Mouse (Mus musculus): ENCODE measurements at regions not wholly inside any gene's neighbourhood (a gene's known extent, or its start where the extent isn't known, plus 50 kb on each side); places are given as distances from the start of the nearest gene placed in this dataset.
A peak's percentile ranks its signal among the peaks of the same experiment; 100 is the strongest.

DNA sequence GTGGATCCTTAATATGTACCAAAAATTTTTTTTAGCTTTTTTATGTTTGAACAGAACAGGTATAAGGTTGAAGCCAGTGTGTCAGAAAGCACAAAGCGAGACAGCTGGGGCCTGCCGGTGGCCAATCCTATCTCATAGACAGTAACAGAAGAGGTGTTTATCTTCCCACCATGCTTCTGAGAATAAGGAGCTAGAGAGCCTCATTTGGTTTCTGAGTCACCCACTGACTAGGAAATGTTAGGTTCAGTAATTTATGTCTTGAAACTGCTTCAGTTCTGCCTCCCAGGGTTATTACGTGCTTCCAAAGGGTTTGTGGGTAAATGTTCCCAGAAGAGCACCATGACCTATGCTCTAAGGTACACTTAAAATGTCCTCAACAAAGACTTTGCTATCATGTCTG lies 96.3 kb upstream of the Topaz1 start:
- DNase-seq (ENCODE audit: low spot score in 2 of 2), result no peak

DNA sequence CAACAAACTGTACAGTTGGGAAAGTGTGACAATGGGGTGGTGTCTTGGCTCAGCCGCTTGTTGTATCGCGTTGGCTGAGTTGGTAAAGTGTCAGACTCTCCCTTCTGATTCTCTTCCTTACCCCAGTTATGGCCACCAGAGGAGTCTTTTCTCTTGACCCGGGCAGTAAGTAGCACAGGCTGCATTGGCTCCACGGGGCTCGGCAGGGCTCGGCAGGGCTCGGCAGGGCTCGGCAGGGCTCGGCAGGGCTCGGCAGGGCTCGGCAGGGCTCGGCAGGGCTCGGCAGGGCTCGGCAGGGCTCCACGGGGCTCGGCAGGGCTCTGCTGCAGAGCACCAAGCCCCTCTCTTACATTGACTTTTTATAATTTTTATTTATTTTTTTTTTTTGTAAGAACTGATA lies 91.6 kb upstream of the Topaz1 start:
- H3K27ac ChIP-seq, result peak overlapping the region; percentile 70
- no peak for TF ChIP-seq CTCF (conservative IDR thresholded peaks at IDR 0.05)
- H3K4me3 ChIP-seq, result peak overlapping the region; percentile 19; the same call in 1 of the 2 replicates
- peak in 1 of 2 experiments; percentile 30 for DNase-seq (ENCODE audit: low spot score in 2 of 2)

More for the DNA sequence above, 96.3 kb upstream of the Topaz1 start:
- H3K27ac ChIP-seq, result no peak overlapping the region
- TF ChIP-seq CTCF (conservative IDR thresholded peaks at IDR 0.05), result no peak
- no peak overlapping the region for H3K4me3 ChIP-seq

DNA sequence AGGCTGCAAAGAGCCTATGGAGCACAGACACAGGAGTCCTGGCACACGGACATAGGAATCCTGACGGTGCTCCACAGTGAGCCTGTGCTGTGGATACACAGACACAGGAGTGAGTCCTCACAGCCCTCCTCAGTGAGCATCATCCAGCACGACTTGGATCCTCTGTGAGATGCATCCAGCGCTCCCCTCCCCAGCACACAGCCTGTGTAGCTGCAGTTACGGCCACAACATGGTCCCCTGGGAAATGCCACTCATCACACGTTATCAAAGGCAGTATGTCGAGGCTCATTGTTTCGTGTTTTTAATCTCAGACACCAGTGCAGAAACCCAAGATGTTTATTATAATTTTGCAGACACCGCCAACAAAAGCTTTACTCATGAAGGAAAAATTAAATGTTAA lies 87.1 kb upstream of the Topaz1 start:
- peak in 1 of 2 experiments; percentile 26 for DNase-seq (ENCODE audit: low spot score in 2 of 2)
- peak overlapping the region; percentile 70 for H3K27ac ChIP-seq
- H3K4me3 ChIP-seq, result no peak overlapping the region
- TF ChIP-seq CTCF (conservative IDR thresholded peaks at IDR 0.05), result no peak

DNA sequence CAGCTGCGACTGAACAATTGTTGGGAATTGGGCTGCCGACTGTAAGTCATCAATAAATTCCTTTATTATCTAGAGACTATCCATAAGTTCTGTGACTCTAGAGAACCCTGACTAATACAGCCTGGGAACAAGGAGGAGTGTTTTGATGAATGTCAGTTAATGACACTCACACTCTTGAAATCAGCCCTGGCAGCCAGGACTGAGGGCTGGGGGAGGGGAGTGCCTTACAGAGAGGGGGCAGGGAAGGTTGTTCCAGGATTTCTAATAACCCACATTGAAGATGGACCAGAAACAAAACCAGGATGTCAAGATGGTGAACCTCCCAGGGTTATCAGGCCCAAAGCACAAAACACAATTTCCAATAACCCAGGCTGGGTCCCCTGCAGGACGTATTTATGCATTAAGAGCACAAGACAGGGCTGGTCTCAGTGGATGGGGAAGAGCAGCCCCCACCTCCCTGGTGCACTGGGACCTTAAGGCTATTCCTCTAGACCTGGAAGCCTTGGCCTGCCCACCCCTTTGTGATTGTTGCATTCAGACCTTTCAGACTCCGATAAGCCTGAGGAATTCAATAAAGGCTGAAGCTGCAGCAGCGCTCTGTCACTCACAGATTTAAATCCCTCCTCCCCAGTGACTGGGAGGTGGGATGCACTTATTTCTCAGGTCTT lies 80.0 kb upstream of the Topaz1 start:
- H3K27ac ChIP-seq, result peak overlapping the region; percentile 32; the same call in 1 of the 2 replicates

DNA sequence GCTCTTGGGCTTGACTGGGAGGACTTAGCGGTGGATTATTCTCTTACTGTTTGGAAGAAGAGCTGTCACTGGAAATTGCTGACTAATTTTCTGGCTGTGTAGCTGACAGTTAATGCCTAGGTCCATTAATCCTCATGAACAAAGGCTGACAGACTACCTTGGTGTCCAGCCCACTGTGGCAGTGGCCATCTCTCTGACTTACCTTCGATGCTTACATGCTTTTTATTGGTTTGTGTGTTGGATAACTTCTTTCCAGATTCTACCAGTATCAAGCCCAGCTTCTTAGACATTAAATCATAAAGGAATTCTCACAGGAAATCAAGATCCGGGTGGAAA lies 79.5 kb upstream of the Topaz1 start:
- no peak overlapping the region for H3K4me3 ChIP-seq
- H3K27ac ChIP-seq, result peak overlapping the region; percentile 32; the same call in 1 of the 2 replicates
- TF ChIP-seq CTCF (conservative IDR thresholded peaks at IDR 0.05), result no peak
- no peak for DNase-seq (ENCODE audit: low spot score in 2 of 2)

More for the DNA sequence above, 80.0 kb upstream of the Topaz1 start:
- no peak for DNase-seq (ENCODE audit: low spot score in 2 of 2)
- TF ChIP-seq CTCF (conservative IDR thresholded peaks at IDR 0.05), result no peak
- H3K4me3 ChIP-seq, result no peak overlapping the region

DNA sequence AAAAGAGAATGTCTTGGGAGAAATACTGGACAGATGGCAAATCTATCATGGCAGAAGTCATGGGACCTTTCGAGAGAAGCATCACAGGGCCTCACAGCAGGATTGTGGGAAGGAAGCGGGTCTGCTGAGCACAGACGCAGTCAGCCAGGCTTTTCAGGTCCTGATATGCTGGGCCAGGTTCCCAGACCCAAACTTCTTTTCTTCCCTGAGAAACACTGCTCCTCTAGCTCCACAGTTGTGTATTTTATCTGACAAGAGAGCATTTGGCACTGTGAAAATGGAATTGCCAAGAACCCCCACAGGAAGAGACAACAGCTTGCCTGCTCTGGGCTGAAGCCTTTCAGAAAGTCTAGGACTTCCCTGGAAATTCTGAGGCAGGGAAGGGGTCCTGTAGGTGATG lies 73.4 kb upstream of the Topaz1 start:
- no peak for TF ChIP-seq CTCF (conservative IDR thresholded peaks at IDR 0.05)
- Histone ChIP-seq H3K27ac (peak overlapping the region; percentile 77), H3K4me3 (no peak overlapping the region)
- peak in 1 of 2 experiments; percentile 27 for DNase-seq (ENCODE audit: low spot score in 2 of 2)

DNA sequence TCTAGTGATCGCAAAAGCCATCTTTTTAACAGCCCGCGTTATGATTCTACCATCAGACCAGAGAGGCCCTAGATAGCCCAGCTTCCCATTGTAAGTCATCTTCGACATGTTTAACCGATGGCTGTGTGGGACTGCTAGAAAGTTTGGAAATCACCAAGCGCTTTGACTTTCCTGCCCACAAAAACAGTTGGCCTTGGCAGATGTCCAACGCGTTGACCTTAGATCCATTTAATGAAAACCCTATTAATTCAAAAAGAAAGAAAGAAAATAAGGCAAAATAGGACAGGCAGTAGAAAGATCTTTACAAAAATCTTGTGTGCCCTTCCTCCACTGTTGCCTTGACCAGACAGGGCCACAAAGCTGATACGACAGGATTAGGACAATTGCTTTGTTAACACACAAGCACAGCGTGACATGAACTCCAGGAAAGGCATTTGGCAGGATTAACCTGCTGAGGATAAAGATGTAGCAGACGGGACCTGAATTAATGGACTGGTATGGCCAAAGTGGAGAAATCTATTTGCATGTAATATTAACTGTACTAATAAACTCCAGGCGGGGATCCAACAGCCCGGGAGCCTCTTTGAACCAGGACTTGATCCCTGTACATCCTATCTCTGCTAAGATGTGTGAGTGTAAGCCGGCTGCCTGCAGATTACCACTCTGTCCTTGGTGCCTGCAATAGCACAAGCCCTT lies 69.0 kb upstream of the Topaz1 start:
- TF ChIP-seq CTCF (conservative IDR thresholded peaks at IDR 0.05), result no peak

DNA sequence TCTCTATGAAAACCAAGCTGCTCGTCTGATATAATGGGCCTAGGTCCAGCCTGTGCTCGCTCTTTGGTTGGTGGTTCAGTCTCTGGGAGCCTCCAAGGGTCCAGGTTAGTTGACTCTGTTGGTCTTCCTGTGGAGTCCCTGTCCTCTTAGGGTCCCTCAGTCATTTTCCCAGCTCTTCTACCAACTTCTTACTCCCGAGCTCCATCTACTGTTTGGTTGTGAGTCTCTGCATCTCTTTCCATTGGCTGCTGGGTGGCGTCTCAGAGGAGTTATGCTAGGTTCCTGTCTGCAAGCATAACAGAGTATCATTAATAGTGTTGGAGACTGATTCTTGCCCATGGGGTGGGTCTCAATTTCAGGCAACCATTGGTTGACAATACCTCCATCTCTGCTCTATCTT lies 60.0 kb upstream of the Topaz1 start:
- Histone ChIP-seq H3K27ac (no peak overlapping the region), H3K4me3 (no peak overlapping the region)
- peak; percentile 82 for TF ChIP-seq CTCF (conservative IDR thresholded peaks at IDR 0.05)
- peak; percentile 51 to 58 for DNase-seq (ENCODE audit: low spot score in 2 of 2)

More for the DNA sequence above, 69.0 kb upstream of the Topaz1 start:
- Histone ChIP-seq H3K27ac (peak overlapping the region; percentile 21; the same call in 1 of the 2 replicates), H3K4me3 (no peak overlapping the region)
- no peak for DNase-seq (ENCODE audit: low spot score in 2 of 2)

DNA sequence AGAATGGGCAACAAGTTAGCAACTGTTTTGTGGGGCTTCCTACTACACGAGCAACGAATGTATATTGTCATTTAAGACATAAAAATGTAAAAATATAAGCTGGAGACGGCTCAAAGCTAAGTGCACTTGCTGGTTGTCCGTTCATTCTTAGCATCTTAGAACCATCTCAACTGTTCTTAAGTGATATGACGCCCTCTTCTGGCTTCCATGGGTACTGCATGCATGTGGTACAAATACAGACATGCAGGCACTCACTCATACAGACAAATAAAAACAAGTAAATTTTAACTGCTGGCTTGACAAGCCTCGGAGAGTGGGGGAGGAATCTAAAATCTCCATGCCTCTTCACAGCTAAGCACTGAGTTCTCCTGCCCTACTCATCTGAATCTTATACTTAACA lies 55.3 kb upstream of the Topaz1 start:
- no peak overlapping the region for H3K27ac ChIP-seq
- TF ChIP-seq CTCF (conservative IDR thresholded peaks at IDR 0.05), result peak; percentile 77
- H3K4me3 ChIP-seq, result no peak overlapping the region
- peak in 1 of 2 experiments; percentile 57 for DNase-seq (ENCODE audit: low spot score in 2 of 2)

DNA sequence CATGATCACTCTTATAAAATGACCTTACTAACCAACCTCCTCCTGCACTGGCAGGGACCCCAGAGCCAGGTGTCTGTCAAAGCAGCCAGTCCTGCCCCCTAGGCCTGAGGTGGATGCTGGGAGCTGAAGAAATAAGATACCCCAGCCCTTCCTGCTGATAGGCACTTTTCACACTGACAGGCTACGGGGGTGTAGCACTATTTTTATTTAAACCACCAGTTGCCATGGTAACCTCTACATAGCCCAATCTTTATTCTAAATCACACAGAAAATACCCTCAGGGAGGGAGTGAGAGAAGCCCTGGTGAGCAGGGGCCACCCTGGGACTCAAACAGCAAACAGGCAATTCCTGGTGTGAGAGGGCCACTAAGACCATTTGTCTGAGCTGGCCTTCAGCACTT lies 51.4 kb upstream of the Topaz1 start:
- Histone ChIP-seq H3K4me3 (no peak overlapping the region), H3K27ac (peak overlapping the region; percentile 82)
- TF ChIP-seq CTCF (conservative IDR thresholded peaks at IDR 0.05), result no peak
- peak in 1 of 2 experiments; percentile 64 for DNase-seq (ENCODE audit: low spot score in 2 of 2)

Small RNA genes in the stretch of these regions (microRNA-seq; reads per million reads assigned to microRNA genes)
- 2,872 to 4,395 reads per million in 2 experiments for gene Mir138-1

Data from layer of hippocampus, adult 2 months (tissue).